In genomic region chr16:84495438-84495837, GRCm38 (mm10) we compare ENCODE assay signal across 10 mouse cellular contexts. TPM values are rescaled to one million over a fixed set of nuclear protein-coding genes. Genes with fewer than 3 reads are reported as not detected.
DNase-seq lines count a peak whose midpoint lies in the region; ATAC-seq lines count a peak whose summit lies in the region.
"Had no signal": no experiment of that assay in that cellular context is flagged by ENCODE, and none has a peak within 500 bp of the region (broad histone marks: within the 10 kb centered on the region; RNA-seq: fewer than 3 reads in every experiment).

No protein-coding gene starts in this region.

- ATAC-seq in common myeloid progenitor, adult 5-6 weeks (replicated peaks; ENCODE audit: low read depth, poor library complexity, severe bottlenecking), result peak; percentile 82
- no peak for ATAC-seq in hindbrain, embryonic 14.5 days (ENCODE audit: low FRiP score)
- ATAC-seq in midbrain, embryonic 15.5 days (replicated peaks), result peak; percentile 60; the same call in 1 of the 2 replicates
- no peak for ATAC-seq in cerebellum, adult (ENCODE audit: insufficient number of reproducible peaks, low FRiP score, low TSS enrichment)

- H3K9ac ChIP-seq in hindbrain, embryonic 14.5 days, result no peak overlapping the region
- no peak overlapping the region for H3K9ac ChIP-seq in midbrain, embryonic 15.5 days

- peak; percentile 34 for DNase-seq in left cerebral cortex, adult 11 months (ENCODE audit: low spot score)
- DNase-seq in left cerebral cortex, adult 8-10 months (ENCODE audit: low spot score in 2 of 2), result no peak
- DNase-seq in hindbrain, embryonic 14.5 days (ENCODE audit: low spot score), result peak; percentile 66
- no peak for DNase-seq in heart, adult 9 months (ENCODE audit: low spot score in 2 of 2)
- DNase-seq in cerebellum, adult 11 months, result no peak

- H3K4me3 ChIP-seq in hindbrain, embryonic 14.5 days (replicated peaks; ENCODE audit: low read length), result no peak overlapping the region
- no peak overlapping the region for H3K4me3 ChIP-seq in midbrain, embryonic 15.5 days

- 0 out of 2 replicates have a peak, but pooled peaks cover 6% of the 10 kb centered on the region for H3K4me1 ChIP-seq in hindbrain, embryonic 14.5 days (replicated peaks; ENCODE audit: control insufficient read depth, insufficient read depth, low read length)
- H3K4me1 ChIP-seq in midbrain, embryonic 15.5 days, result no peaks in the 10 kb centered on the region

- H3K36me3 ChIP-seq in hindbrain, embryonic 14.5 days (replicated peaks; ENCODE audit: control insufficient read depth, insufficient read depth), result no peaks in the 10 kb centered on the region
- H3K36me3 ChIP-seq in midbrain, embryonic 15.5 days (replicated peaks), result no peaks in the 10 kb centered on the region

- H3K4me2 ChIP-seq in hindbrain, embryonic 14.5 days (replicated peaks), result 0 out of 2 replicates have a peak overlapping the region, but pooled peaks have one; percentile 17
- H3K4me2 ChIP-seq in midbrain, embryonic 15.5 days, result no peak overlapping the region

- H3K27ac ChIP-seq in hindbrain, embryonic 14.5 days, result no peak overlapping the region
- H3K27ac ChIP-seq in midbrain, embryonic 15.5 days, result no peak overlapping the region

- 42% methylated on average over 2 of the region's 2 CpGs for WGBS in hindbrain, embryonic 14.5 days
- 38% methylated on average over 2 of the region's 2 CpGs for WGBS in midbrain, embryonic 15.5 days

- H3K27me3 ChIP-seq in hindbrain, embryonic 14.5 days (ENCODE audit: control insufficient read depth, insufficient read depth, low read length), result no peaks in the 10 kb centered on the region
- H3K27me3 ChIP-seq in midbrain, embryonic 15.5 days (replicated peaks), result no peaks in the 10 kb centered on the region

- H3K9me3 ChIP-seq in hindbrain, embryonic 14.5 days (ENCODE audit: control insufficient read depth, low read length), result no peaks in the 10 kb centered on the region
- H3K9me3 ChIP-seq in midbrain, embryonic 15.5 days, result no peaks in the 10 kb centered on the region

RNA-seq across cellular contexts. Expression of gene A730009L09Rik, which starts 19.5 kb away (rescaled TPM):
- under 1 TPM in 3 of 4 experiments, not detected in 1; 0.20 to 0.35 (median 0.27) TPM for total RNA-seq in left cerebral cortex, adult 8-10 months (2022)
- total RNA-seq in common myeloid progenitor, adult 5-6 weeks (2017), result not detected in 2 replicates
- polyA plus RNA-seq in hindbrain, embryonic 14.5 days (2014; fragmentation: Nextera tagmentation; extraction: Ambion mirVana), result 0.18 TPM in 1 of 2 replicates, not detected in the other
- polyA plus RNA-seq in midbrain, embryonic 15.5 days (2015; fragmentation: Nextera tagmentation; extraction: Ambion mirVana), result 0.17 TPM in 1 of 2 replicates, not detected in the other
- polyA plus RNA-seq: gonadal fat pad, adult 2 months; liver, embryonic 16.5 days had no signal

Comparison
In these comparisons a context has a peak if more than half of its experiments do, and no peak if none do; other contexts are left out.
1. DNase-seq: peak in left cerebral cortex, adult 11 months (single experiment) and hindbrain, embryonic 14.5 days (single experiment); none in left cerebral cortex, adult 8-10 months (0 of 2), heart, adult 9 months (0 of 2) and cerebellum, adult 11 months (single experiment).
2. ATAC-seq: peak in common myeloid progenitor, adult 5-6 weeks (single experiment) and midbrain, embryonic 15.5 days (single experiment); none in hindbrain, embryonic 14.5 days (single experiment) and cerebellum, adult (single experiment).